In genomic region chr4:13339366-13339765, GRCm38 (mm10) we compare ENCODE assay signal across 27 mouse cellular contexts.
DNase-seq lines count a peak whose midpoint lies in the region; ATAC-seq and TF ChIP-seq lines count a peak whose summit lies in the region.
"Had no signal": no experiment of that assay in that cellular context is flagged by ENCODE, and none has a peak within 500 bp of the region (broad histone marks: within the 10 kb centered on the region; RNA-seq: fewer than 3 reads in every experiment).

No protein-coding gene starts in this region.

- TF ChIP-seq POLR2A in olfactory bulb, adult 2 months (IDR thresholded peaks at IDR 0.05; ENCODE audit: insufficient read depth, low read depth, low read length): no peak

- no peaks in the 10 kb centered on the region for H3K27me3 ChIP-seq in forebrain, embryonic 12.5 days
- H3K27me3 ChIP-seq in forebrain, embryonic 10.5 days (ENCODE audit: poor library complexity, severe bottlenecking): no peaks in the 10 kb centered on the region
- no peaks in the 10 kb centered on the region for H3K27me3 ChIP-seq in embryonic facial prominence, embryonic 10.5 days (replicated peaks; ENCODE audit: low read depth, poor library complexity, severe bottlenecking)
- H3K27me3 ChIP-seq: heart, embryonic 13.5 days; kidney, embryonic 15.5 days; limb, embryonic 13.5 days; lung, embryonic 15.5 days had no signal

- no peak for DNase-seq in forebrain, embryonic 10.5 days (ENCODE audit: extremely low spot score, low spot score)
- DNase-seq in layer of hippocampus, adult 11-12 months (ENCODE audit: low spot score): peak; percentile 15
- DNase-seq in layer of hippocampus, postnatal 10 days (ENCODE audit: low spot score in 2 of 2): no peak
- DNase-seq in A20 (ENCODE audit: low read depth, low spot score): peak; percentile 79
- no peak for DNase-seq in embryonic facial prominence, embryonic 10.5 days (ENCODE audit: low spot score)
- DNase-seq in B cell, adult 2 months: no peak
- DNase-seq: adrenal gland, postnatal 10 days; cerebellum, adult 8-10 months; gastrocnemius, postnatal 10 days; heart, postnatal 10 days; kidney, adult 18-20 months; kidney, postnatal 36 days; right cerebral cortex, adult 18-20 months; right cerebral cortex, postnatal 4 days; thymus, adult 18-20 months; thymus, postnatal 25 days had no signal

- TF ChIP-seq CTCF in olfactory bulb, adult 2 months (IDR thresholded peaks at IDR 0.05; ENCODE audit: insufficient read depth, low read depth, low read length): no peak

- H3K4me3 ChIP-seq in forebrain, embryonic 12.5 days (replicated peaks): no peak overlapping the region
- H3K4me3 ChIP-seq in forebrain, embryonic 10.5 days: no peak overlapping the region
- H3K4me3 ChIP-seq in olfactory bulb, adult 2 months (ENCODE audit: insufficient read depth, low read depth, low read length): no peak overlapping the region
- H3K4me3 ChIP-seq in embryonic facial prominence, embryonic 10.5 days: no peak overlapping the region
- H3K4me3 ChIP-seq: heart, embryonic 13.5 days; kidney, embryonic 15.5 days; limb, embryonic 13.5 days; lung, embryonic 15.5 days had no signal

- H3K9me3 ChIP-seq in forebrain, embryonic 12.5 days: no peaks in the 10 kb centered on the region
- no peaks in the 10 kb centered on the region for H3K9me3 ChIP-seq in forebrain, embryonic 10.5 days
- no peaks in the 10 kb centered on the region for H3K9me3 ChIP-seq in embryonic facial prominence, embryonic 10.5 days
- H3K9me3 ChIP-seq: heart, embryonic 13.5 days; kidney, embryonic 15.5 days; limb, embryonic 13.5 days; lung, embryonic 15.5 days had no signal

- no peak overlapping the region for H3K9ac ChIP-seq in forebrain, embryonic 12.5 days
- H3K9ac ChIP-seq: heart, embryonic 13.5 days; kidney, embryonic 15.5 days; limb, embryonic 13.5 days; lung, embryonic 15.5 days had no signal

- no peak overlapping the region for H3K27ac ChIP-seq in forebrain, embryonic 12.5 days
- H3K27ac ChIP-seq in forebrain, embryonic 10.5 days: no peak overlapping the region
- peak overlapping the region; percentile 78; the same call in 1 of the 2 replicates for H3K27ac ChIP-seq in olfactory bulb, adult 2 months (ENCODE audit: insufficient read depth, low read depth, low read length)
- H3K27ac ChIP-seq in embryonic facial prominence, embryonic 10.5 days (replicated peaks): no peak overlapping the region
- H3K27ac ChIP-seq: heart, embryonic 13.5 days; kidney, embryonic 15.5 days; limb, embryonic 13.5 days; lung, embryonic 15.5 days; stomach, postnatal 0 days had no signal

- no peak overlapping the region for H3K4me2 ChIP-seq in forebrain, embryonic 12.5 days
- H3K4me2 ChIP-seq: heart, embryonic 13.5 days; kidney, embryonic 15.5 days; limb, embryonic 13.5 days; liver, embryonic 11.5 days; lung, embryonic 15.5 days; midbrain, embryonic 11.5 days had no signal

- peaks cover 34% of the 10 kb centered on the region for H3K4me1 ChIP-seq in forebrain, embryonic 12.5 days
- peaks cover 30% of the 10 kb centered on the region for H3K4me1 ChIP-seq in forebrain, embryonic 10.5 days
- no peaks in the 10 kb centered on the region for H3K4me1 ChIP-seq in olfactory bulb, adult 2 months (ENCODE audit: control insufficient read depth, insufficient read depth, low read length)
- peaks cover 7% of the 10 kb centered on the region for H3K4me1 ChIP-seq in embryonic facial prominence, embryonic 10.5 days
- H3K4me1 ChIP-seq: kidney, embryonic 15.5 days; lung, embryonic 15.5 days had no signal

- no peaks in the 10 kb centered on the region for H3K36me3 ChIP-seq in forebrain, embryonic 12.5 days (replicated peaks)
- no peaks in the 10 kb centered on the region for H3K36me3 ChIP-seq in forebrain, embryonic 10.5 days (replicated peaks)
- no peaks in the 10 kb centered on the region for H3K36me3 ChIP-seq in embryonic facial prominence, embryonic 10.5 days (replicated peaks)
- H3K36me3 ChIP-seq: heart, embryonic 13.5 days; kidney, embryonic 15.5 days; limb, embryonic 13.5 days; lung, embryonic 15.5 days had no signal

- ATAC-seq in forebrain, embryonic 12.5 days (ENCODE audit: low FRiP score): peak; percentile 11; the same call in 1 of the 2 replicates
- ATAC-seq: hindbrain, embryonic 16.5 days; Patski had no signal

- 56% methylated on average over 8 of the region's 8 CpGs for WGBS in forebrain, embryonic 12.5 days
- WGBS in forebrain, embryonic 10.5 days: 81% methylated on average over 8 of the region's 8 CpGs
- WGBS in olfactory bulb, adult 2 months: 39% methylated on average over 8 of the region's 8 CpGs
- 84% methylated on average over 8 of the region's 8 CpGs for WGBS in embryonic facial prominence, embryonic 10.5 days

Comparison
In these comparisons a context has a peak if more than half of its experiments do, and no peak if none do; other contexts are left out.
1. DNase-seq: peak in layer of hippocampus, adult 11-12 months (single experiment) and A20 (single experiment); none in forebrain, embryonic 10.5 days (single experiment), layer of hippocampus, postnatal 10 days (0 of 2), embryonic facial prominence, embryonic 10.5 days (single experiment) and B cell, adult 2 months (0 of 2).